Mouse (Mus musculus) liver, embryonic 15.5 days (tissue): Measurements from ENCODE around the gene Tjp3. TPM values are rescaled to one million over a fixed set of nuclear protein-coding genes. Genes with fewer than 3 reads are reported as not detected.

Source experiments
- ATAC-seq: fragments of 200-750 bp; cut with Nextera tagmentation; 2 replicates; pipeline ENCODE4 v1.8.0; 2017; ENCODE audit warnings: moderate number of reproducible peaks, mild to moderate bottlenecking, moderate library complexity; ENCODE audit not compliant: insufficient read depth
- H3K27ac ChIP-seq: fragments of 300-500 bp; sonication (generic); replicated peaks from 2 replicates; pipeline ENCODE4 v1.5.1; 2015; ENCODE audit warnings: mild to moderate bottlenecking, inconsistent platforms
- H3K27me3 ChIP-seq: fragments of 300-500 bp; sonication (generic); 2 replicates; pipeline ENCODE4 v1.6.1; 2015; ENCODE audit warnings: mild to moderate bottlenecking, inconsistent platforms
- H3K36me3 ChIP-seq: fragments of 300-500 bp; sonication (generic); replicated peaks from 2 replicates; pipeline ENCODE4 v1.6.1; 2015; ENCODE audit warnings: moderate library complexity, mild to moderate bottlenecking, inconsistent platforms
- H3K4me1 ChIP-seq: fragments of 300-500 bp; sonication (generic); replicated peaks from 2 replicates; pipeline ENCODE4 v1.6.1; 2015; ENCODE audit warnings: inconsistent platforms
- H3K4me2 ChIP-seq: fragments of 300-500 bp; sonication (generic); 2 replicates; pipeline ENCODE4 v1.6.1; 2015; ENCODE audit warnings: moderate library complexity, mild to moderate bottlenecking, inconsistent platforms
- H3K4me3 ChIP-seq: fragments of 300-500 bp; sonication (generic); replicated peaks from 2 replicates; pipeline ENCODE4 v1.5.1; 2015; ENCODE audit warnings: mild to moderate bottlenecking, inconsistent platforms
- H3K9ac ChIP-seq: fragments of 300-500 bp; sonication (generic); 2 replicates; pipeline ENCODE4 v1.6.1; 2015; ENCODE audit warnings: moderate library complexity, mild to moderate bottlenecking, inconsistent platforms
- H3K9me3 ChIP-seq: fragments of 300-500 bp; sonication (generic); replicated peaks from 2 replicates; pipeline ENCODE4 v1.6.1; 2016; ENCODE audit warnings: inconsistent platforms
- WGBS: fragments of 180-500 bp; shearing (Covaris S2); methylation state at CpG from one replicate; pipeline ENCODE4 v1.1.7; 2015; ENCODE audit warnings: mixed read lengths; ENCODE audit not compliant: insufficient replicate concordance; 5-methylcytosine and 5-hydroxymethylcytosine counted together
- polyA plus RNA-seq: library from polyadenylated mRNA; unstranded; fragments of >200 nt; fragmentation: Nextera tagmentation; extraction: Ambion mirVana; gene quantifications from 2 replicates; pipeline ENCODE4 v1.2.1, GENCODE M21; 2015

Gene Tjp3
- polyA plus RNA-seq, 1 experiment from 2014 or later = 0.93 TPM

DNA sequence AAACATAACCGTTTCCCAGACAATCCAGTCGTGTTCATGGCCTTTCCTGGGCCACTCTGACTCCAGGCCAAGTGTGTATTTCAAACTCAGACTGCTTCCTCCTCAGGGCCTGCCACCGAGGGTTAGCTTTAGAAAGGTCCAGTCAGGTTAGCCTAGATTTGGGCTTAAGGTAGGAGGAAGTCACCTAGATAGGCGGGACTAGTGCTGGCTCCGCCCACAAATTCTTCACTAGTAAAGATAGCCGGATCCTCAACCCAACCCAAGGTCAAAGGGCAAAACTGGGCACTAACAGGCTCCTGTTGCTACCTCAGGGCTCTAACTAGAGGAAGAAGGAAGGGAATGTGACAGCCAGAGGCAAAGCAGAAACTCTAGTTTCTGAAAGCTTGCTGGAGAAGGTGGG, 4.8 kb downstream of the Tjp3 start:
- Histone ChIP-seq H3K9ac (no peak overlapping the region), H3K27ac (no peak overlapping the region), H3K27me3 (peaks cover 76% of the 10 kb centered on the region), H3K4me2 (peak overlapping the region; percentile 77), H3K4me3 (no peak overlapping the region), H3K4me1 (peaks cover 55% of the 10 kb centered on the region), H3K9me3 (no peaks in the 10 kb centered on the region), H3K36me3 (no peaks in the 10 kb centered on the region)
- WGBS = 34% methylated on average over 6 of the region's 6 CpGs
- no peak for ATAC-seq

DNA sequence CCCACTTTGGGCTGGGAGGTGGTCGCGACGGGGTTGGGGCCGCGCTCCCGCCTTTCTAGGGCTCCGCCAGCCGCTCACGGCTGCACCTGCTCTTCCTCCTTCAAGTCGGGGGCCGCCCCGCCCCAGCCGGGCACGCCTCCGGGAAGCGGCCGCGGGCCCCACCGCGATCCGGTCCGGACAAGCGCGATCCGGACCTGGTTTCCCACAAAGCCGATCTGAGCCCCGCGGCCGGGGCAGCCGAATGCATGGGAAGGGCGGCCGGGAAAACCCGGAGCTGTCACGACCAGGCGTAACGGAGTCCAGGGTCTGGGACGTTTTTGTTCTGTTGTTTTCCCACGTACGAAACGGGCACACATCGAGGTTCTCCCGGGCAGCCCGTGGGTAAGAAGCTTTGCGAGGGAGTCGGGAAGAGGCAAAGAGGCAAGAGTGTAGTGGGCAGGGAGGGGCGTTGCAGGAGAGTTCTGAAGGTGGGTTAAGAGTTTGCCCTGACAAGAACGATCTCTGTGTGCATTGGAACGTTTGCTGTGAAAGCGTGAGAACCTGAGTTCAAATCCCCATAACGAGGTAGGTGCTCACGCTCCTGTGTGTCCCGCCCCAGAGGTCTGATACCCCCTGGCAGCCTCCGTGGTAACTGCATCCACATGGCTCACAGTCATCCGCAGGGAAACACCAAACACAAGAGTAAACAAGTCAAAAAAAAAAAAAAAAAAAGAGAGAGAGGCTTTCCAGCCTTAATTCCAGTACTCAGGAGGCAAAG, 5.5 kb downstream of the Tjp3 start:
- H3K4me3 ChIP-seq = peak overlapping the region; percentile 47

DNA sequence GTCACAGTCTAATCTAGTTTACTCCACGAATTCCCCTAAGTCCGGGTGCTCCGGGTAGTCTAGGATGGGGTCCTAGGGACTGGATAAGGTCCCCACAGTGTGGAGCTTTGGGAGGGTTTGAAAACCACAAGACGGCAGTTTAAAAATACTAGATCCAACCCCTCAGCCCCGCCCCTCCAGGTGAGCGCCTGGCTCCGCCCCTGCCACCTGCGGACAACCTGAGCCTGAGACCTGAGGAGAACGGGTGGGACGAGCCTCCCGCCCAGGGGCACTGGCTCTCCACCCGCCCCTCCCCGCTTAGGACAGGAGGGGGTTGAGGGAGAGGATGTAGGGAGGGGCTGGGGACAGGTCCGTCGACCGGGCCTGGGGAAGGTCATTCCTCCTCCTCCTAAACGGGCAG, 6.7 kb downstream of the Tjp3 start:
- Histone ChIP-seq H3K4me2 (peak overlapping the region; percentile 77; the same call in 1 of the 2 replicates), H3K4me3 (peak overlapping the region; percentile 47; the same call in 1 of the 2 replicates), H3K27ac (no peak overlapping the region), H3K9ac (no peak overlapping the region), H3K27me3 (peaks cover 81% of the 10 kb centered on the region), H3K9me3 (no peaks in the 10 kb centered on the region), H3K4me1 (peaks cover 37% of the 10 kb centered on the region), H3K36me3 (no peaks in the 10 kb centered on the region)
- 19% methylated on average over 17 of the region's 17 CpGs for WGBS
- ATAC-seq = no peak

More for the DNA sequence above, 5.5 kb downstream of the Tjp3 start:
- no peaks in the 10 kb centered on the region for H3K9me3 ChIP-seq
- no peak overlapping the region for H3K27ac ChIP-seq
- ATAC-seq = peak; percentile 65
- no peaks in the 10 kb centered on the region for H3K36me3 ChIP-seq
- peak overlapping the region; percentile 77 for H3K4me2 ChIP-seq
- WGBS = 2% methylated on average over 54 of the region's 54 CpGs
- peaks cover 48% of the 10 kb centered on the region for H3K4me1 ChIP-seq
- peaks cover 80% of the 10 kb centered on the region for H3K27me3 ChIP-seq
- peak overlapping the region; percentile 47 for H3K9ac ChIP-seq

DNA sequence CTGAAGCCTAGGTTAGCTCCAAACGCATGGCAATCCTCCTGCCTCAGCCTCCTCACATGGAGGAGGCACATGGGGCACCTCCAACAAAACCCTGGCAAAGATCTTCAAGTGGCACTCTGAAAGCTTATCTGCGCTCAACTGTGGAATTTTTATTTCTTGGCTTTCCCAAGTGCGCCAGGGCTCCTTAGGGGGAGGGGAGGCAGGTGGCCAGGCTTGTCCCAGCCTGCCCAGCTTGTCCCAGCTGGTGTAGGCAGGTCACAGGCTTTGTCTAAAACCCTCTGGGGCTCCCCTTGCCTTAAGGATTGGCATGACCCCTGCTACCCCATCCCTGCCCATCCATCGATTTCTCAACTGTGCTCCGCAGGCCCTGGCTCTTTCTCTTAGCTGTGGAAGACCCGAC, 7.2 kb downstream of the Tjp3 start:
- no peak overlapping the region for H3K27ac ChIP-seq

DNA sequence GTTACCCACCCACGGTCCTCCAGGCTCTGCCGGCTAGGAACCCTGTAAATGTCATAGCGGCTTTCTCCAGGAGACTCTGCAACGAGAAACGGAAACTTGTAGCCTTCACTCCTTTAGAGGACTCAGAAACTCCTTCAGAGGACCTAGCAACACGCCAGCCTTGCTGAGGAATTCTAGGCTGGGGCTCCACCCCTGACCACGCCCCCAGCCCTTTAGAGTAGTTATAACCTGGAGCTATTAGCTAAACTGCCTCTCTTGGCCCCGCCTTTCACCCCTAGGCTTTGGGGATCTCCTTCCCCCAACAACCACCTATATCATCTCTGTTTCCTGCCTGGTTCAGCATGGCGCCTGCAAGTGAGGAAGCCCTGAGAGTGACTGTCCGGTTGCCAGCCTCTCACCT, 11.9 kb downstream of the Tjp3 start:
- Histone ChIP-seq H3K4me2 (no peak overlapping the region), H3K27me3 (peaks cover 52% of the 10 kb centered on the region), H3K27ac (no peak overlapping the region), H3K4me1 (no peaks in the 10 kb centered on the region), H3K9me3 (no peaks in the 10 kb centered on the region), H3K4me3 (no peak overlapping the region), H3K9ac (no peak overlapping the region), H3K36me3 (no peaks in the 10 kb centered on the region)
- no peak for ATAC-seq
- 29% methylated on average over 10 of the region's 10 CpGs for WGBS

More for the DNA sequence above, 7.2 kb downstream of the Tjp3 start:
- Histone ChIP-seq H3K4me3 (no peak overlapping the region), H3K4me2 (no peak overlapping the region), H3K9ac (no peak overlapping the region), H3K36me3 (no peaks in the 10 kb centered on the region), H3K27me3 (peaks cover 86% of the 10 kb centered on the region), H3K4me1 (peaks cover 33% of the 10 kb centered on the region), H3K9me3 (no peaks in the 10 kb centered on the region)
- ATAC-seq = no peak
- 59% methylated on average over 6 of the region's 6 CpGs for WGBS

DNA sequence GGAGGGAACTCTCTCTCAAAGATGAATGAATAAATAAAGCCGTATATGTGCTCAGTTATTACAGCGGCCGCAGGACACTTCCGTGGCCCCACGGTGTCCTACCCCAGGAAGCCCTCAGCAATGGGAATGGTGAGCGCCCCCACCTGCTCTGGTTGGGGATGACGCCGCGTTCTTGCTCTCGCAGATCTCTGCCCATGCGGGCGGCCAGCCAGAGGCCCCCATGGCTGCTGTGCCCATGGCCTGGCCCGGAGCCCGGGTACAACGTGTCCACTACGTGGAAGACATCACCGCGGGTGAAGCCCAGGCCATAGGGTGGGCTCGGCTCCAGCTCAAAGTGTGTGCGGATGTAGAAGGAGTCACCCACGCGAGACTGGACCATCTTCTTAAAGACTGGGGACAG, 13.7 kb downstream of the Tjp3 start:
- WGBS = 71% methylated on average over 22 of the region's 22 CpGs
- H3K4me3 ChIP-seq = no peak overlapping the region
- H3K36me3 ChIP-seq = peaks cover 13% of the 10 kb centered on the region
- H3K27me3 ChIP-seq = peaks cover 34% of the 10 kb centered on the region
- H3K9ac ChIP-seq = no peak overlapping the region
- ATAC-seq = no peak
- H3K9me3 ChIP-seq = no peaks in the 10 kb centered on the region
- no peaks in the 10 kb centered on the region for H3K4me1 ChIP-seq
- H3K4me2 ChIP-seq = no peak overlapping the region
- H3K27ac ChIP-seq = no peak overlapping the region

DNA sequence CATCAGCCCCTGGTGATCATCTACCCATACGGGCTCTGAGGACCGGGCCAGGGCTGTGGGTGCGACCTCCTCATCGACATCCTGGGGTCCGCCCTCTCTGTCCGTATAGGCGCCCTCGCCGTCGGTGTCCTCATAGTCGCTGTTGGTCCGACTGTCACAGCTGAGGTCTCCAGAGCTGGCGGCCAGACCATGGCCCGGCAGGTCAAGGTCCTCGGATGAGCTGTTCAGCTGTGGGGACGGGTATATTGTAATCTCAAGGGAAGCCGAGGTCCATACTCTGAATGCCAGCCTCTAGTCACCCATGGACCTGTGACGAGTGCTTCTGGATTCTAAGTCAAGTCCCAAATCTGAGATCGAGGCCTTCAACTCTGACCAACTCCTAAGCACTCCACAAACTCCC, 17.5 kb downstream of the Tjp3 start:
- 85% methylated on average over 19 of the region's 19 CpGs for WGBS
- no peak for ATAC-seq
- peaks cover 36% of the 10 kb centered on the region for H3K36me3 ChIP-seq
- no peaks in the 10 kb centered on the region for H3K9me3 ChIP-seq
- H3K27ac ChIP-seq = no peak overlapping the region
- no peak overlapping the region for H3K9ac ChIP-seq
- no peak overlapping the region for H3K4me2 ChIP-seq
- no peaks in the 10 kb centered on the region for H3K27me3 ChIP-seq
- H3K4me3 ChIP-seq = no peak overlapping the region
- peaks cover 7% of the 10 kb centered on the region for H3K4me1 ChIP-seq

DNA sequence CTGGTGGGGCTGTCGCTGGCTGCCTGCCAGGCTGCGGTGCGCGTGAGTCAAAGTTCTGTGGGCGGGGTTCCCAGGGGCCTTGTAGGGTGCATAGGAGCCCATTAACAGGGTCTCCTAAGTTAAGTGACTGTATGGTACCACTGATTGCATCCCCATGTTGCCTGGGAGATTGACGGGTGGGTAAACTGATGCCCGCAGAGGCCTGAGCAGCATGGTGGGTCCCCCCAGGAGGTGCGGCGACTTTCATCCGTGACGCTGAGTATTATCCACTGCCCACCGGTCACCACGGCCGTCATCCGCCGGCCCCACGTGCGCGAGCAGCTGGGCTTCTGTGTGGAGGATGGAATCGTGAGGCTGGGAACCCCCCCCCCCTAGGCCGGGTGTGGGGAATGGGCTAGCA, 19.0 kb downstream of the Tjp3 start:
- H3K9ac ChIP-seq = no peak overlapping the region
- H3K27me3 ChIP-seq = no peaks in the 10 kb centered on the region
- 88% methylated on average over 21 of the region's 21 CpGs for WGBS
- H3K4me2 ChIP-seq = no peak overlapping the region
- no peak for ATAC-seq
- no peak overlapping the region for H3K27ac ChIP-seq
- H3K4me3 ChIP-seq = no peak overlapping the region
- no peaks in the 10 kb centered on the region for H3K9me3 ChIP-seq
- H3K36me3 ChIP-seq = peaks cover 36% of the 10 kb centered on the region
- peaks cover 22% of the 10 kb centered on the region for H3K4me1 ChIP-seq

DNA sequence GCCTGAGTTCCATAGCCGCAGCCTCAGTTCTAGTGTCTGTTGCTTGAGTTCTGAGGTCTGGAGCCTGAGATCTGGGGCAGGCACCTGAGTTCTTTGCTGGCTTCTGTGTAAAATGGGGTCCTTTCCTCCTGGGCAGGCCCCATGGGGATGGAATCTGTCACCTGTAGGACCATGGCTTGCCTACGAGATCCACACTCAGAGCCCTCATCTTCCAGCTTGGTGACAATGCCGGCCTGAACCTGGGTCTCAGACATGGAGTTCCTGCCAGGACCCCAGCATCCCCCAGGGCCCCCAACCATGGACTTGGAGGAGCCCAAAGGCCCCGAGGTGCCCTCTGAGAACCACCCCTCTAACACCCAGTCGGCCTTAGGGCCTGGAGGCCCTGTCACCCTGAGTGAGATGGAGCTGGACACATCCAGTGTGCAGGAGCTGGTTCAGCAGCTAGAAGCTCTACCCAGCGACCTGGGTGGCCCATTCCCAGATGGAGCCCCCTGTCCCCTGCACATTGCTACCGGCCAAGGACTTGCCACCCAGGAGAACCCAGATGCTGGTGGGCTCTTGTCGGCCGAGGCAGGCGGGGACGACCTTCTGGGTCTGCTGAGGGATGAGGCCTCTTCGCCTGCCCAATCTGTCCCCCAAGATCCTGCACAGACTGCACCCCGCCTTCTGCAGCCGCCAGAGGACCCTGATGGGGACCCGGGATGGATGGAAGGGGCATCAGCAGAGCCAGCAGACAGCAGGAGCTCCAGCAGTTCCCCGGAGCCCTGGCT, 22.6 kb downstream of the Tjp3 start:
- peak overlapping the region; percentile 74 for H3K4me2 ChIP-seq
- H3K9me3 ChIP-seq = no peaks in the 10 kb centered on the region
- H3K27ac ChIP-seq = peak overlapping the region; percentile 52; the same call in 1 of the 2 replicates
- H3K4me3 ChIP-seq = peak overlapping the region; percentile 65
- peaks cover 40% of the 10 kb centered on the region for H3K4me1 ChIP-seq
- peak overlapping the region; percentile 66 for H3K9ac ChIP-seq
- H3K27me3 ChIP-seq = no peaks in the 10 kb centered on the region
- H3K36me3 ChIP-seq = peaks cover 52% of the 10 kb centered on the region
- ATAC-seq = no peak
- WGBS = 65% methylated on average over 16 of the region's 16 CpGs

DNA sequence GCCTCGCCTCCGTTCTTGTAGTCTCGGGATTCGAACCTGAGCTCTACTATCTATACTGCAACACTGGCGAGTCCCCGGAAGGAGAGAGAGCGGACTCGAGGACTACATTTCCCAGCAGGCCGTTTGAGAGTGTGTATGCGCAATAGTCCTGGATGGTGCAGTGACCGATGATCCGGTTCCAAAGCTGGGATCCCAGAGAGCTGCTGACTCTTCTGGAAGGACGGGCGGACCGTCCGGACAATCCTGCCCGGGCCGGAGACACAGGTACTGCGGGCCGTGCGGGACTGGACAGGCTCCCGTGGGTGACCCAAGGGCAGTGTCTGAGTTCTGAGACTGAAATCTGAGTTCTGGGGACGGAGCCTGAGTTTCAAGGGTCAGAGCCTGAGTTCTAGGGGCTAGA, 23.3 kb downstream of the Tjp3 start:
- peaks cover 51% of the 10 kb centered on the region for H3K36me3 ChIP-seq
- H3K27me3 ChIP-seq = no peaks in the 10 kb centered on the region
- H3K27ac ChIP-seq = peak overlapping the region; percentile 52
- peak overlapping the region; percentile 74 for H3K4me2 ChIP-seq
- H3K9ac ChIP-seq = peak overlapping the region; percentile 66
- WGBS = 4% methylated on average over 23 of the region's 23 CpGs
- H3K9me3 ChIP-seq = no peaks in the 10 kb centered on the region
- ATAC-seq = peak; percentile 25; the same call in 1 of the 2 replicates
- H3K4me1 ChIP-seq = peaks cover 40% of the 10 kb centered on the region
- peak overlapping the region; percentile 65 for H3K4me3 ChIP-seq
